Mouse (Mus musculus) cerebellum, adult 8-10 months (tissue): ENCODE data around the gene Npepl1.

Source experiments
- DNase-seq: peaks from one replicate; pipeline ENCODE4 v3.0.0; 2022

Npepl1 gene

GRCm38 (mm10) chr2:174110783-174111549 is 817 bp downstream of the Npepl1 start:
- no peak for DNase-seq

GRCm38 (mm10) chr2:174112931-174113330 is 2.8 kb downstream of the Npepl1 start:
- no peak for DNase-seq

GRCm38 (mm10) chr2:174114148-174114864 is 4.2 kb downstream of the Npepl1 start:
- no peak for DNase-seq

- no peak for DNase-seq
Observed at GRCm38 (mm10) chr2:174116929-174117328, 6.8 kb downstream of the Npepl1 start.

- DNase-seq: no peak
Observed at GRCm38 (mm10) chr2:174118141-174118540, 8.0 kb downstream of the Npepl1 start.

- no peak for DNase-seq
Observed at GRCm38 (mm10) chr2:174119259-174119658, 9.1 kb downstream of the Npepl1 start.

- DNase-seq: no peak
Observed at GRCm38 (mm10) chr2:174120631-174121030, 10.5 kb downstream of the Npepl1 start.

- DNase-seq: no peak
Observed at GRCm38 (mm10) chr2:174121411-174121947, 11.3 kb downstream of the Npepl1 start.

GRCm38 (mm10) chr2:174122331-174122730 is 12.2 kb downstream of the Npepl1 start:
- no peak for DNase-seq

- DNase-seq: no peak
Observed at GRCm38 (mm10) chr2:174123731-174124130, 13.6 kb downstream of the Npepl1 start.

GRCm38 (mm10) chr2:174126522-174127375 is 16.6 kb downstream of the Npepl1 start:
- no peak for DNase-seq

GRCm38 (mm10) chr2:174127376-174127713 is 17.2 kb downstream of the Npepl1 start:
- no peak for DNase-seq

GRCm38 (mm10) chr2:174128926-174129325 is 18.8 kb downstream of the Npepl1 start:
- no peak for DNase-seq

- no peak for DNase-seq
Observed at GRCm38 (mm10) chr2:174130468-174131097, 20.4 kb downstream of the Npepl1 start.

- DNase-seq: no peak
Observed at GRCm38 (mm10) chr2:174132413-174132969, 22.3 kb downstream of the Npepl1 start.

- DNase-seq: no peak
Observed at GRCm38 (mm10) chr2:174159035-174159434, 48.9 kb downstream of the Npepl1 start.

GRCm38 (mm10) chr2:174160461-174160860 is 50.3 kb downstream of the Npepl1 start:
- DNase-seq: no peak
